Mouse (Mus musculus) heart, embryonic 12.5 days (tissue): Measurements from ENCODE around the gene Zfp408. TPM values are rescaled to one million over a fixed set of nuclear protein-coding genes. Genes with fewer than 3 reads are reported as not detected.

Source experiments
- ATAC-seq: fragments of 200-750 bp; cut with Nextera tagmentation; 2 replicates; pipeline ENCODE4 v1.8.0; 2017; ENCODE audit warnings: moderate TSS enrichment, moderate library complexity; ENCODE audit not compliant: insufficient number of reproducible peaks, low FRiP score
- H3K27ac ChIP-seq: fragments of 300-500 bp; sonication (generic); 2 replicates; pipeline ENCODE4 v1.5.1; 2016; ENCODE audit warnings: mild to moderate bottlenecking, moderate library complexity; ENCODE audit not compliant: poor library complexity, severe bottlenecking
- H3K27me3 ChIP-seq: fragments of 300-500 bp; sonication (generic); replicated peaks from 2 replicates; pipeline ENCODE4 v1.6.1; 2016; ENCODE audit warnings: mild to moderate bottlenecking, moderate library complexity
- H3K36me3 ChIP-seq: fragments of 300-500 bp; sonication (generic); 2 replicates; pipeline ENCODE4 v1.6.1; 2016; ENCODE audit warnings: mild to moderate bottlenecking, moderate library complexity
- H3K4me1 ChIP-seq: fragments of 300-500 bp; sonication (generic); replicated peaks from 2 replicates; pipeline ENCODE4 v1.6.1; 2016; ENCODE audit warnings: mild to moderate bottlenecking
- H3K4me2 ChIP-seq: fragments of 300-500 bp; sonication (generic); 2 replicates; pipeline ENCODE4 v1.6.1; 2016; ENCODE audit warnings: mild to moderate bottlenecking, moderate library complexity
- H3K4me3 ChIP-seq: fragments of 300-500 bp; sonication (generic); 2 replicates; pipeline ENCODE4 v1.5.1; 2016; ENCODE audit warnings: mild to moderate bottlenecking
- H3K9ac ChIP-seq: fragments of 300-500 bp; sonication (generic); 2 replicates; pipeline ENCODE4 v1.6.1; 2016; ENCODE audit warnings: mild to moderate bottlenecking, moderate library complexity
- H3K9me3 ChIP-seq: fragments of 300-500 bp; sonication (generic); replicated peaks from 2 replicates; pipeline ENCODE4 v1.6.1; 2016; ENCODE audit warnings: mild to moderate bottlenecking, moderate library complexity
- WGBS: fragments of 180-500 bp; shearing (Covaris S2); methylation state at CpG from one replicate; pipeline ENCODE4 v1.1.7; 2016; 5-methylcytosine and 5-hydroxymethylcytosine counted together
- polyA plus RNA-seq: library from polyadenylated mRNA; unstranded; fragments of >200 nt; fragmentation: Nextera tagmentation; extraction: Ambion mirVana; gene quantifications from 2 replicates; pipeline ENCODE4 v1.2.1, GENCODE M21; 2016

The Zfp408 gene
- 6.1 and 6.9 TPM in 2 replicates for polyA plus RNA-seq

DNA sequence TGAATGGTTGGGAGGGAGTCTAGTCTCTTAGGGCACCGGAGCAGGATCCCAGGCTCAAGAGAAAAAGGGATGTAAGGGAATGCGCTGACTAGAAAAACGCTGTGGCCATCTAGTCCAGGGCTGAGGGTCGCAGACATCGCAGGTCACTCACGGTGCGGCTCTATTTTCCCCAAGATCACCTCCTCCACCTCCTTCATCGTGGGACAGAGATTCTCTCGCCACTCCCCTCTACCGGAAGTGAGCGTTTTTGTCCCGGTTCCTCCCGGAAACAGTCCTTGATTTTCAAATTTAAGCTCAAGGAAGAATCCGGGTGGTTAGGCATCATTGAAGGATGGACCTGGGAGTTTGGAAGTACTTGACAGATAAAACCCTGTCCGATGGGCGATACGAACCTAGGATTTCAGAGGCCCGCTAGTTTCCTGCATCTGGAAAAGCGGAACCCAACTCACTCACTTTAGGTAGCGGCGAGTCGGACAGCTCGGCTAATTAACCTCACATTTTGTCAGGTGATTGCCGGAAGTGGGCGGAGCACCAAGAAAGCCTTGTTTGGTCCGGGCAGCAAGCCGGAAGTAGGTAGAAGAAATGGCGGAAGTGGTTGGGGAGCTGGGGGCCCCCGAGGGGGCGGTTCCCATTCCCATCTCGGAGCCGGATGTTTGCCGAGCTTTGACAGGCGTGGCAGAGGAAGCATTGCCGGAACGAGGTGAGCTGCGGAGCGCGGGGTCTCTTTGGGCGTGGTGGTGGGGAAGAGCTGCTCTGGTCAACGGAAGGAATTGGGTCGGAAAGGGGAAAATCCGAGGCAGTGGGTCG lies at the start of gene Zfp408, which contains the start of gene Arhgap1:
Gene Zfp408 (minus strand): TSS at position 239 of the 807 bp plus-strand sequence.
Gene Arhgap1 (plus strand): TSS at position 308 of the 807 bp plus-strand sequence.
- Histone ChIP-seq H3K9ac (peak within 1 kb of the TSS; percentile 95), H3K4me1 (peaks cover 48% of the 10 kb centered on the region), H3K36me3 (peaks cover 48% of the 10 kb centered on the region), H3K27me3 (no peaks in the 10 kb centered on the region), H3K4me2 (peak within 1 kb of the TSS; percentile 94), H3K27ac (peak within 1 kb of the TSS; percentile 88), H3K9me3 (no peaks in the 10 kb centered on the region), H3K4me3 (peak within 1 kb of the TSS; percentile 86)
- ATAC-seq, result peak; percentile 94
- under 1% methylated on average over 44 of the region's 44 CpGs for WGBS

GRCm38 (mm10) chr2:91699225-91699624 lies 49.6 kb upstream of the Zfp408 start:
- Histone ChIP-seq H3K4me1 (peaks cover 11% of the 10 kb centered on the region; the same call in 1 of the 2 replicates), H3K27me3 (no peaks in the 10 kb centered on the region), H3K9ac (no peak overlapping the region), H3K9me3 (no peaks in the 10 kb centered on the region), H3K27ac (no peak overlapping the region), H3K36me3 (peaks cover 10% of the 10 kb centered on the region), H3K4me3 (no peak overlapping the region), H3K4me2 (no peak overlapping the region)
- WGBS, result 40% methylated on average over 1 of the region's 1 CpGs
- ATAC-seq, result no peak

DNA sequence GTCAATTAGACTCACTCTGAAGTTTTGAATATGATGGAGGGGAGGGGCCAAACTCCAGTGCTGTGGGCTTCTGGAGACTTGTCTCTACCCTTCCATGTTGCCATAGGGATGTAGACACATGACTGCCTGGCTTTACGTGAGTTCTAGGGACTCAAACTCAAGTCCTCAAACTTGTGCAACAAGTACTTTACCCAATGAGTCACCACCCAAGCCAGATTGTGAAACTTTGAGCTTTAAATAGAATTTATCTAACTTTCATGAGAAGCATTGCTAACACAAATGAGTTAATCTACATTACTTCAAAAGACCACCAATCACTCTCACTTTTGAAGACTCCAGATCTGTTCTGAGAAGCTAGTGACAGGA lies 46.6 kb upstream of the Zfp408 start:
- no peak overlapping the region for H3K4me2 ChIP-seq
- no peak for ATAC-seq
- WGBS, result 33% methylated on average over 1 of the region's 1 CpGs
- no peak overlapping the region for H3K9ac ChIP-seq
- no peaks in the 10 kb centered on the region for H3K9me3 ChIP-seq
- H3K27me3 ChIP-seq, result no peaks in the 10 kb centered on the region
- no peak overlapping the region for H3K4me3 ChIP-seq
- H3K4me1 ChIP-seq, result peaks cover 11% of the 10 kb centered on the region; the same call in 1 of the 2 replicates
- H3K36me3 ChIP-seq, result peaks cover 19% of the 10 kb centered on the region
- H3K27ac ChIP-seq, result peak overlapping the region; percentile 8; the same call in 1 of the 2 replicates

DNA sequence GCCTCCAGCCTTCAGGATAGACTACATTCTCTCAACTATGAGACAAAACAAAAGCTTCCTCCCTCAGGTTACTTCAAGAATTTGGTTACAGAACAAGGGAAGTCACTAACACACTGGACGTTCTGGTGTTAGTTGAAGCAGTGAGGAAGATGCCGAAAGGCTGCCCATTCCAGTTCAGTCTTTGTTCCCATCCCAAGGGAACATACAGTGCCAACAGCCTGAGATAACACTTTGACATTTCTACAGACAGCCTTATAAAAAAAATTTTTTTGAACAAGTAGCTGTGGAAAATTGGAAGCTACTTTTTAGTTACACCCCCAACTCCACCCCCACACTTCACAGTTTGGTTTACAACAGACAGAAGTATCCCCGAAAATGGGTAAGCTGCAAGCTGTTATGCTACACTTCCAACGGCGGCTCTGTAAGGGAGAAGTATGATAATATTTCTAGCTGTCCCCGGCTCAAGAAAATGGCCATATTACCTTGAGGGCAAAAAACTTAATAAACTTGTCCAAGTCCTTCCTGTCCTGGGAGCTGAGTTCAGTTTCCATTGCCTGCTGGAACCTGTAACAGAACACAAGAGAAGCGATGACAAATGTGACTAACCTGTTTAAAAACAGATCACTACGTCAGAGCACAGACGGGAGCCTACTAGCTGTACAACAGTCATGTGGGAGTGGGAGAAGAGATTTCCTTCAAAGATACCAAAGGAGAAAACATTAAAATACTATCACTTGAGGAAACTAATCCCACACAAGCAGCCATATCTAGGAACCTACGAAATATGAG lies 46.0 kb upstream of the Zfp408 start:
- ATAC-seq, result no peak
- no peak overlapping the region for H3K4me2 ChIP-seq
- H3K4me3 ChIP-seq, result no peak overlapping the region
- H3K27ac ChIP-seq, result peak overlapping the region; percentile 8; the same call in 1 of the 2 replicates
- H3K9me3 ChIP-seq, result no peaks in the 10 kb centered on the region
- H3K27me3 ChIP-seq, result no peaks in the 10 kb centered on the region
- H3K9ac ChIP-seq, result no peak overlapping the region
- H3K36me3 ChIP-seq, result peaks cover 21% of the 10 kb centered on the region
- H3K4me1 ChIP-seq, result peaks cover 11% of the 10 kb centered on the region; the same call in 1 of the 2 replicates
- WGBS, result 62% methylated on average over 10 of the region's 10 CpGs

- Histone ChIP-seq H3K9me3 (no peaks in the 10 kb centered on the region), H3K4me2 (no peak overlapping the region), H3K9ac (no peak overlapping the region), H3K4me3 (no peak overlapping the region), H3K36me3 (peaks cover 63% of the 10 kb centered on the region), H3K27ac (no peak overlapping the region), H3K4me1 (0 out of 2 replicates have a peak, but pooled peaks cover 6% of the 10 kb centered on the region), H3K27me3 (no peaks in the 10 kb centered on the region)
- ATAC-seq, result no peak
- 73% methylated on average over 7 of the region's 7 CpGs for WGBS
Measured at GRCm38 (mm10) chr2:91689452-91689851, 39.9 kb upstream of the Zfp408 start.

GRCm38 (mm10) chr2:91683919-91684318 lies 34.3 kb upstream of the Zfp408 start:
- H3K27me3 ChIP-seq, result no peaks in the 10 kb centered on the region

GRCm38 (mm10) chr2:91682850-91683249 lies 33.3 kb upstream of the Zfp408 start:
- Histone ChIP-seq H3K27me3 (no peaks in the 10 kb centered on the region), H3K4me2 (no peak overlapping the region), H3K36me3 (peaks cover 75% of the 10 kb centered on the region), H3K4me3 (no peak overlapping the region), H3K4me1 (peaks cover 6% of the 10 kb centered on the region; the same call in 1 of the 2 replicates), H3K27ac (no peak overlapping the region), H3K9me3 (no peaks in the 10 kb centered on the region), H3K9ac (no peak overlapping the region)
- 0 out of 2 replicates have a peak, but pooled peaks have one; percentile 36 for ATAC-seq
- WGBS, result 36% methylated on average over 4 of the region's 4 CpGs

More at GRCm38 (mm10) chr2:91683919-91684318, 34.3 kb upstream of the Zfp408 start:
- Histone ChIP-seq H3K4me1 (peaks cover 6% of the 10 kb centered on the region; the same call in 1 of the 2 replicates), H3K4me3 (no peak overlapping the region), H3K4me2 (no peak overlapping the region), H3K9ac (no peak overlapping the region), H3K27ac (no peak overlapping the region), H3K36me3 (peaks cover 73% of the 10 kb centered on the region), H3K9me3 (no peaks in the 10 kb centered on the region)
- ATAC-seq, result no peak
- 75% methylated on average over 8 of the region's 8 CpGs for WGBS

DNA sequence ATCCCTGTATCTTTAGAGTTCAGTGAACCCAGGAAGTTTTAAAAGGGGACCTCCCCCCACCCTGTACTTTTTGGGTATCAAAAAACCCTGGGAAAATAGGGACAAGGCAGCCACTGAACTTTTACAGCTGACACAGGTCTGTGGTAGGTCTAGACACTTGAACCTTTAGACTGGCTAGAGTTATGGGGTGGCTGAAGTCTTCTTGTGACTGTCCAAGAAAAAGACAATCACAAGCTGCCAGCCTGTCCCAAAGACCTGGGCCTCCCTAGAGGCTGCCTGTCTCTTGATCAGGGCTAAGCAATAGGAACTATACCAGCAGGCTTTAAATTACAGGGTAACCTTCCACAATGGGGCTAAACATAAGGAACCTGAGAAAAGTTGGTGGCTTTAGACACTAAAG lies 27.4 kb upstream of the Zfp408 start:
- Histone ChIP-seq H3K27me3 (no peaks in the 10 kb centered on the region), H3K4me3 (no peak overlapping the region), H3K4me2 (no peak overlapping the region), H3K9me3 (no peaks in the 10 kb centered on the region), H3K4me1 (no peaks in the 10 kb centered on the region), H3K9ac (no peak overlapping the region), H3K27ac (no peak overlapping the region), H3K36me3 (peaks cover 95% of the 10 kb centered on the region)
- ATAC-seq, result no peak

- no peak overlapping the region for H3K27ac ChIP-seq
- 72% methylated on average over 2 of the region's 2 CpGs for WGBS
- H3K4me2 ChIP-seq, result no peak overlapping the region
- no peaks in the 10 kb centered on the region for H3K27me3 ChIP-seq
- no peaks in the 10 kb centered on the region for H3K9me3 ChIP-seq
- H3K4me3 ChIP-seq, result no peak overlapping the region
- H3K4me1 ChIP-seq, result no peaks in the 10 kb centered on the region
- no peak overlapping the region for H3K9ac ChIP-seq
- no peak for ATAC-seq
- peaks cover 95% of the 10 kb centered on the region for H3K36me3 ChIP-seq
Measured at GRCm38 (mm10) chr2:91676420-91676819, 26.8 kb upstream of the Zfp408 start.

DNA sequence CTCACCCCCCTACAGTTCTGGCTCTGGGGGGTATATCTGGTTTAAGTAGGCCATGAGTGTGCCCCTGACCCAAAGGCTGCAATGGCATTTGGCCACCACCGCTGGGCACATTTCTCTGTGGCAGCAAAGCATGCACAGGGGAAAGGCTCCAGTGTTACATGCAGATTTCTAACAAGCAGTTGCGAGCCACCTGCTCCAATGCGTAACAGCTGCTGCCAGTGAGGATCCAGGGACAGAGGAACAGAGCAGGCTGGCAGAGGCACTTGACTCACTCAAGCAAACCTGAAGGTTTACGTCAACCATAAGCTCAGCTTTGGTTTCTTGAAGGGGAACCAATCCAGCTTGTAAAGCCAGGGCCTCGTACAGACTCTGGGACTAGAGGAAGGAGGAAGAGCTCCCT lies 25.3 kb upstream of the Zfp408 start:
- Histone ChIP-seq H3K9ac (no peak overlapping the region), H3K4me1 (no peaks in the 10 kb centered on the region), H3K4me2 (no peak overlapping the region), H3K9me3 (no peaks in the 10 kb centered on the region), H3K36me3 (peaks cover 95% of the 10 kb centered on the region), H3K27me3 (no peaks in the 10 kb centered on the region), H3K27ac (no peak overlapping the region), H3K4me3 (no peak overlapping the region)
- WGBS, result 92% methylated on average over 5 of the region's 5 CpGs
- no peak for ATAC-seq

DNA sequence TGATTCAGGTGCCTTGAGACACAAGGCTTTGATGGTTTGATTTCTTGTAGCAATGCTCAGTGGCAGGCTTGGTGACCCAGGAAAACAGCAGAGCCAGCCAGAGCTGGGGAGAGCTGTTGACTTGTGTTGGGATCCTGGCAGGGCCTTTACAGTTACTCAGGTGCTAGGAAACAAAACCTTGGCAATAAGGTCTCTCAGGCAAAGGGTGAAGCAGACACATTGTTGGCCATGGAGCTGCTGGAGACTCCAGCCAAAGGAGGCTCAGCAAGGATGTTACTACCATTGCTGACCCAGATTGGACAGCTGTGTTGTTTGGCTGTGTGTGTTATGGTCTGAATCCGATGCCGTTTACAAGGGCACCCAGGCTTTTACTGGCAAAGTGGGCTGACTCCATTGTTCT lies 24.0 kb upstream of the Zfp408 start:
- Histone ChIP-seq H3K9me3 (no peaks in the 10 kb centered on the region), H3K27ac (no peak overlapping the region), H3K4me1 (no peaks in the 10 kb centered on the region), H3K9ac (no peak overlapping the region), H3K4me2 (no peak overlapping the region), H3K4me3 (no peak overlapping the region), H3K27me3 (no peaks in the 10 kb centered on the region), H3K36me3 (peaks cover 97% of the 10 kb centered on the region)
- no peak for ATAC-seq
- 88% methylated on average over 2 of the region's 2 CpGs for WGBS
